ENCODE assay signal across 9 mouse cellular contexts in genomic region chr9:32506866-32507861, GRCm38 (mm10). TPM values are rescaled to one million over a fixed set of nuclear protein-coding genes. Genes with fewer than 3 reads are reported as not detected.
A peak's percentile ranks its signal among the peaks of the same experiment; 100 is the strongest.
DNase-seq lines count a peak whose midpoint lies in the region; ATAC-seq and TF ChIP-seq lines count a peak whose summit lies in the region.
"Had no signal": no experiment of that assay in that cellular context is flagged by ENCODE, and none has a peak within 500 bp of the region (broad histone marks: within the 10 kb centered on the region; RNA-seq: fewer than 3 reads in every experiment).

No protein-coding gene starts in this region.

- H3K9ac ChIP-seq in kidney, postnatal 0 days (ENCODE audit: low read depth, low read length) = no peak overlapping the region
- no peak overlapping the region for H3K9ac ChIP-seq in midbrain, embryonic 14.5 days (replicated peaks; ENCODE audit: low read length)
- H3K9ac ChIP-seq in forebrain, embryonic 14.5 days (ENCODE audit: low read length) = no peak overlapping the region

- peaks cover 21% of the 10 kb centered on the region; the same call in 1 of the 2 replicates for H3K4me1 ChIP-seq in kidney, postnatal 0 days (replicated peaks; ENCODE audit: insufficient read depth, low read length)
- H3K4me1 ChIP-seq in midbrain, embryonic 14.5 days (ENCODE audit: control insufficient read depth, insufficient read depth, low read length) = no peaks in the 10 kb centered on the region
- no peaks in the 10 kb centered on the region for H3K4me1 ChIP-seq in forebrain, embryonic 14.5 days (ENCODE audit: control insufficient read depth, insufficient read depth, low read length)

- H3K36me3 ChIP-seq in kidney, postnatal 0 days (ENCODE audit: insufficient read depth, low read length) = no peaks in the 10 kb centered on the region
- no peaks in the 10 kb centered on the region for H3K36me3 ChIP-seq in midbrain, embryonic 14.5 days (ENCODE audit: control insufficient read depth, insufficient read depth, low read length)
- H3K36me3 ChIP-seq in forebrain, embryonic 14.5 days (ENCODE audit: control insufficient read depth, insufficient read depth, low read length) = no peaks in the 10 kb centered on the region

- no peak for DNase-seq in kidney, postnatal 0 days (ENCODE audit: low spot score)
- no peak for DNase-seq in kidney, adult 18-20 months
- peak; percentile 87 for DNase-seq in T-cell, adult 2 months (ENCODE audit: low spot score)
- no peak for DNase-seq in midbrain, embryonic 14.5 days
- no peak for DNase-seq in right cerebral cortex, postnatal 4 days
- DNase-seq in forebrain, embryonic 14.5 days (ENCODE audit: low spot score) = no peak
- DNase-seq: gastrocnemius, postnatal 10 days had no signal

- 63% methylated on average over 15 of the region's 15 CpGs for WGBS in kidney, postnatal 0 days
- 72% methylated on average over 15 of the region's 15 CpGs for WGBS in midbrain, embryonic 14.5 days
- WGBS in forebrain, embryonic 14.5 days = 72% methylated on average over 15 of the region's 15 CpGs

- no peaks in the 10 kb centered on the region for H3K27me3 ChIP-seq in kidney, postnatal 0 days (ENCODE audit: insufficient read depth, low read length)
- no peaks in the 10 kb centered on the region for H3K27me3 ChIP-seq in midbrain, embryonic 14.5 days (ENCODE audit: control insufficient read depth, insufficient read depth, low read length)
- H3K27me3 ChIP-seq in forebrain, embryonic 14.5 days (replicated peaks; ENCODE audit: control insufficient read depth, insufficient read depth, low read length) = no peaks in the 10 kb centered on the region

- H3K27ac ChIP-seq in kidney, postnatal 0 days = peak overlapping the region; percentile 58; the same call in 1 of the 2 replicates
- H3K27ac ChIP-seq in midbrain, embryonic 14.5 days (replicated peaks; ENCODE audit: low read depth, low read length) = no peak overlapping the region
- H3K27ac ChIP-seq in forebrain, embryonic 14.5 days (ENCODE audit: low read depth, low read length) = no peak overlapping the region

- no peak for ATAC-seq in kidney, postnatal 0 days (replicated peaks; ENCODE audit: low FRiP score, low read depth)
- ATAC-seq in hematopoietic stem cell, adult 5-6 weeks (replicated peaks in 1 of 2; ENCODE audit: insufficient read depth in 1 of 2, low FRiP score in 2 of 2, low TSS enrichment in 1 of 2, low read depth in 1 of 2, poor library complexity in 2 of 2, severe bottlenecking in 2 of 2) = peak; percentile 14 to 26
- ATAC-seq in neutrophil, adult 5-6 weeks (ENCODE audit: extremely low read depth, insufficient number of reproducible peaks, low FRiP score, poor library complexity, severe bottlenecking) = peak; percentile 62
- no peak for ATAC-seq in midbrain, embryonic 14.5 days (ENCODE audit: low FRiP score, low TSS enrichment)
- ATAC-seq in forebrain, embryonic 14.5 days = no peak

- no peak overlapping the region for H3K4me2 ChIP-seq in kidney, postnatal 0 days (ENCODE audit: low read length)
- H3K4me2 ChIP-seq in midbrain, embryonic 14.5 days (ENCODE audit: low read length) = no peak overlapping the region
- H3K4me2 ChIP-seq in forebrain, embryonic 14.5 days (ENCODE audit: low read length) = no peak overlapping the region

- no peak for TF ChIP-seq CTCF in kidney, postnatal 0 days (IDR thresholded peaks at IDR 0.05; ENCODE audit: low read depth)

- H3K9me3 ChIP-seq in kidney, postnatal 0 days (replicated peaks; ENCODE audit: low read length) = no peaks in the 10 kb centered on the region
- no peaks in the 10 kb centered on the region for H3K9me3 ChIP-seq in midbrain, embryonic 14.5 days (ENCODE audit: control insufficient read depth, low read length)
- no peaks in the 10 kb centered on the region for H3K9me3 ChIP-seq in forebrain, embryonic 14.5 days (replicated peaks; ENCODE audit: control insufficient read depth, low read length)

- H3K4me3 ChIP-seq in kidney, postnatal 0 days (replicated peaks; ENCODE audit: low read depth, low read length) = no peak overlapping the region
- H3K4me3 ChIP-seq in midbrain, embryonic 14.5 days (replicated peaks; ENCODE audit: low read depth, low read length) = no peak overlapping the region
- H3K4me3 ChIP-seq in forebrain, embryonic 14.5 days (ENCODE audit: low read depth, low read length) = no peak overlapping the region

RNA-seq across cellular contexts. Expression of gene Fli1, which starts 35.5 kb away (rescaled TPM):
- 21.6 and 23.6 TPM in 2 replicates for polyA plus RNA-seq in kidney, postnatal 0 days (2015; fragmentation: Nextera tagmentation; extraction: Ambion mirVana)
- total RNA-seq in hematopoietic stem cell, adult 5-6 weeks (2017) = 112 and 123 TPM in 2 replicates
- total RNA-seq in neutrophil, adult 5-6 weeks (2017) = 203 and 223 TPM in 2 replicates
- 4.0 and 7.9 TPM in 2 replicates for polyA plus RNA-seq in midbrain, embryonic 14.5 days (2014; fragmentation: Nextera tagmentation; extraction: Ambion mirVana)
- 5.5 and 6.2 TPM in 2 replicates for polyA plus RNA-seq in forebrain, embryonic 14.5 days (2014; fragmentation: Nextera tagmentation; extraction: Ambion mirVana)

Comparison
In these comparisons a context has a peak if more than half of its experiments do, and no peak if none do; other contexts are left out.
1. ATAC-seq: peak in hematopoietic stem cell, adult 5-6 weeks (2 of 2) and neutrophil, adult 5-6 weeks (single experiment); none in kidney, postnatal 0 days (single experiment), midbrain, embryonic 14.5 days (single experiment) and forebrain, embryonic 14.5 days (single experiment).